Mouse (Mus musculus) layer of hippocampus, adult 8-10 months (tissue): ENCODE measurements around the gene Zfp827. TPM values are rescaled to one million over a fixed set of nuclear protein-coding genes. Genes with fewer than 3 reads are reported as not detected.

ENCODE experiments used
- DNase-seq, 2 experiments: peaks; one replicate each; pipeline ENCODE4 v3.0.0; 2022; ENCODE audit warnings: low spot score in 2 of 2
- total RNA-seq, 4 experiments: library from RNA; stranded (reverse); gene quantifications; 2 replicates each; pipeline ENCODE4 v1.2.4; 2022

Gene Zfp827
- total RNA-seq, 4 experiments from 2014 or later, result 30.4 to 33.4 (median 32.7) TPM

DNA sequence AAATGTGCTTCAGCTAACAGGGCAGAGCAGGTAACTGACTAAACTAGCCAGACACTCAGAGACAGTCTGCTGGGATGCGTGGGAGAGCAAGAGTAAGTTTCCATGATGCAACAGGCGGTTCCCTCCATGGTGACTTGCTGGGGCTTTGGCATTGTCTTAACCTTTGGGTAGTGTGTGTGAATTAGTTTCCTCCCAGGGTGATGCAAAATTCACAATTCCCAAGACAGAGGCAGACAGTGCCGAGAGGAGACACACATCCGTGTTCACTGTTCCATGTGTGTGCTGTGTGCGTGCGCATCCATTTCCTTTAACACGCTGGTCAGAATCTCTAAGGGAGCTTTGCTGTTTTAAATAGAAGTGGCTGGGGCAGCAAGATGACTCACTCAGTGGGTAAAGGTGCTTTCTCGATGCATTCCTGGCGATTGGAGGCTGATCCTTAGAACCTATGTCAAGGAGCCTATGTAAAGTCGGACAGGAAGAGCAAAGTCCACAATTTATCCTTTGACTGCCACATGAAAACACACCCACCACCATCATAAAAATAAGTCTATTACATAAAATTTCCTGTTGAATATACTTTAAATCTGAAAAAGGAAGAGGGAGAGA lies 127.4 kb downstream of the Zfp827 start:
- no peak for DNase-seq

GRCm38 (mm10) chr8:79157366-79157765 lies 129.1 kb downstream of the Zfp827 start:
- no peak for DNase-seq

DNA sequence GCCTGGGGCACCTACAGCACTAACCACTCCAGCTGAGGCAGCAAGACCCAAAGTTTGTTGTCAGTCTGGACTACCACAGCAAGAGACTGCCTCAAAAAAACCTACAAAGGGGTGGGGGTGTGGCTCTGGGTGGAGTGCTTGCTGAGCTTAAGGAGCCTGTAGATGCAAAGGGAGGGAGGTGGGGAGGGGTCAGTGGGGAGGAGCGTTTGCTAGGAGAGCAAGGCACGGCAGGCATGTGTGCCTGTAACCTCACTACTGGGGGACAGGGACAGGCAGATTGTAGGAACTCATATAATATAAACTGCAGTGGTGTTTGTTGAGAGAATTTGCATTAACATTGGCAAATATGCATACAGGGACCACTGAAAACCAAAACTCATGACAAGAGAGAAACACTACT lies 130.1 kb downstream of the Zfp827 start:
- no peak for DNase-seq

DNA sequence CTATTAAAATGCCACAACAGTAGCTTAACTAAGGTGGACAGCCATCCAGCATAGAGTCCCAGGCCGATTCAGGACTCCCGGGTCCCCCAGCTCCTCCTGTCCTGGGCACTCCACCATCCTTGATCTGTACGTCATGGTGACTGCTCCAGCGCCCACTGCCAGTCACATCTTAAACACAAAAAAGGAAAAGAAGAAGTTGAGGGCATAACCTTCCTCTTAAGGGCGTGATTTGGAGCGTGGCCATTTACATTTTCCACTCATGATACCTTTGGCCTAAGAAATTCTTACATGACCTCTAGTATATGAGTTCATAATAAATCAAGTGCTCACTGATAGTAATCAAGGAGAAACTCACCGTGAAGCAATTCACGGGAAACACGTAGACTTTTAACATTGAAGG lies 131.2 kb downstream of the Zfp827 start:
- no peak for DNase-seq

DNA sequence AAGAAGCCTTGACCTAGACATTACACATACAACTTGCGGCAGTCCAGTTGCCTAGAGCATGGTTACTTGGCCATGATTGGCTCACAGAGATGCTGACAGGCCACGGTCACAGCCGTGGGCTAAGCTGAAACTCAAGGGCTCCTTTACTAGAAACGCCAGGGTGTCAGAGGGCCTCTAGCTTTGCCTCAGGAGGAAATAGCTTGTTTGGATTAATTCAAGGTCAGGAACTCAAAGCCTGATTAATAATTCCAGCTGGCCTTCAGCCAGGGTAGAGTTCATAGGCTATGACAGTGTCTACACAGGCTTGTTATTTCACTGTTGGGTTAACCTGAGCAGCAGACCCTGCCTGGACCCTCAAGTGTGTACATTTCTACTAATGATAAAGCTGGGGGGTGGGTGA lies 132.1 kb downstream of the Zfp827 start:
- DNase-seq, result no peak

DNA sequence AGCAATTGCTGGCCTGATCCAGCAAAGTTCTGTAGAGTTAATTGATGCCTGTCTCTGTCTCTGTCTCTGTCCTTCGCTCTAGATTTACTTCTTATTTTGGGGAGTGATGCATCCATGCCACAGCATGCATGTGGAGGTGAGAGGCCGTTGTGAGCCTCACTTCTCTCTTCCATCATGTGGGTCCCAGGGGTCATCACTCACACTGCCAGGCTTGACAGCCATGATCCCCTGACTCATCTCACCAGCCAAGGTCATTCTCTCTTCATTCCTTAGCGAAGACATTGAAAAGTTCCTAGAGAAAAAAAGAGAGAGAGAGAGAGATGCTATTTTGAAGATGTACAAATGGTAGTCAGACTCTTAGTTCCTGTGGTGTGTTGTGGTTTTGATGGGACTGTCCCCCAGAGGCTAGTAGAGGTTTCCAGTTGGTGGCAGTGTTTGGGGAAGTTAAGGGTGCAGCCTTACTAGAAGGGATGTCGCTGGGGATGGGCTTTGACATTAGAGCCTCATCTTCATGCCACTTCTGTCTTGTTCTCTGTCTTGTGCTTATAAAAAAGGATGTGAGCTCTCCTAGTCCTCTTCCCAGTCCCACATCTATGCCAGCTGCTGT lies 133.0 kb downstream of the Zfp827 start:
- no peak for DNase-seq

- peak; percentile 45 to 63 for DNase-seq
These were observed 134.5 kb downstream of the Zfp827 start for GRCm38 (mm10) chr8:79162533-79163308.

GRCm38 (mm10) chr8:79164336-79164735 lies 136.1 kb downstream of the Zfp827 start:
- DNase-seq, result no peak

GRCm38 (mm10) chr8:79165276-79165675 lies 137.0 kb downstream of the Zfp827 start:
- no peak for DNase-seq

- DNase-seq, result no peak
These were observed 145.4 kb downstream of the Zfp827 start for GRCm38 (mm10) chr8:79173606-79174005.

- no peak for DNase-seq
These were observed 147.8 kb downstream of the Zfp827 start for GRCm38 (mm10) chr8:79175991-79176390.

DNA sequence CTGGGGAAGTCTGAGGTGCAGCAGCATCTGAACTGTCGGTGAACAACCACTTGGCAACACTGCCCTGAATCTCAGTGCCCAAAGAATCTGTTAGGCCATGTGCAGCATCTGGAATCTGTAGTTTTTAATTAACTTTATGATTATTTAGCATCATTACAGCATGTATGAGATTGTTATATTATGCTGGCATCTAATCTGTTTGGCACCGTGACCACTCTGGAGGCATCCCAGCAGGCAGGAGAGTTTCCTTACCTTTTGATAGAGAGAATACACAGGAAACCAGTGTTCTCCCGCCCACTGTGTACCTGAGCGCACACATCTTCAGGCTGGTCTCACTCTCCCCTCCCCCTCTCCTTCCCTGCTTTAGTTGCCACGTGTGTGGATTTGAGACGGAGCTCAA lies 151.4 kb downstream of the Zfp827 start:
- DNase-seq, result peak in 1 of 2 experiments; percentile 43

GRCm38 (mm10) chr8:79185488-79185887 lies 157.3 kb downstream of the Zfp827 start:
- DNase-seq, result no peak

- DNase-seq, result no peak
These were observed 161.8 kb downstream of the Zfp827 start for GRCm38 (mm10) chr8:79190071-79190470.

DNA sequence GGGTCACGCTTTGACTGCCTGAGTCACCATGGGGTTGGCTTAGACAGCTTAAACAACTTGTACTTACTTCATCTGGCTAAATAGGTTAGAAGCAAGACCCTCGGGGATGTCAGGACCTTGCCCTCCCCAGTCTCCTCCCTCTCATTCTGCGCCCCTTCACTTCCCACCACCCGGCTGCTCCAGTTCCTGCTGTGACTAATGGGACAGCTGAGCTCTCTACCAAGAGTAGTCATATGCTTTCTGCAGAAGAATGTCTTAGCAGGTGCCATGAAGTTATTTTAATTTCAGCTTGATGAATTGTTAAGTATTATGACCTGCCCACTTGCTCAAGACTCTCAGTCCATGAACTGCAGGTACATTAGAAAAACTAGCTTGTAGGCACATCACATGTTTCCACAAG lies 168.2 kb downstream of the Zfp827 start:
- no peak for DNase-seq

DNA sequence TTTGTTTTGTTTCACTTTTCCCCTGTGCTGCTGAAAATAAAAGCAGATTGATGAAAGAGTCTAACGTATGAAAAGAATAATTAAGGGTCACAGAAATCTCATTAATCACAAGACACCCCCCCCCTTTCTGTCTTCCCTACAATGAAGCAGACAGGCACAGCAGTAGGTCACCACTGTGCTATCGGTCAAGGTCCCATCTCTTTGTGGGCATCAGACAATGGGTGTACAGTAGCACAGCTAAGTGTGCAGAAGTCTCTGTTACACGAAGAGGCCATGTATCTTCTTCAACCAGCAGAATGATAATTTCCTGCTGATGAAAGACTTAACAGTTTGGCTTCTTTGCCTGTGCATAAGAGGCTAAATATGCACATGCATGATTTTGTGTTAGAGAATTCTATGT lies 170.4 kb downstream of the Zfp827 start:
- no peak for DNase-seq

GRCm38 (mm10) chr8:79201446-79202147 lies 173.4 kb downstream of the Zfp827 start:
- DNase-seq, result no peak

- DNase-seq, result no peak
These were observed 178.7 kb downstream of the Zfp827 start for GRCm38 (mm10) chr8:79206895-79207294.

- DNase-seq, result no peak
These were observed 179.9 kb downstream of the Zfp827 start for GRCm38 (mm10) chr8:79208181-79208580.

DNA sequence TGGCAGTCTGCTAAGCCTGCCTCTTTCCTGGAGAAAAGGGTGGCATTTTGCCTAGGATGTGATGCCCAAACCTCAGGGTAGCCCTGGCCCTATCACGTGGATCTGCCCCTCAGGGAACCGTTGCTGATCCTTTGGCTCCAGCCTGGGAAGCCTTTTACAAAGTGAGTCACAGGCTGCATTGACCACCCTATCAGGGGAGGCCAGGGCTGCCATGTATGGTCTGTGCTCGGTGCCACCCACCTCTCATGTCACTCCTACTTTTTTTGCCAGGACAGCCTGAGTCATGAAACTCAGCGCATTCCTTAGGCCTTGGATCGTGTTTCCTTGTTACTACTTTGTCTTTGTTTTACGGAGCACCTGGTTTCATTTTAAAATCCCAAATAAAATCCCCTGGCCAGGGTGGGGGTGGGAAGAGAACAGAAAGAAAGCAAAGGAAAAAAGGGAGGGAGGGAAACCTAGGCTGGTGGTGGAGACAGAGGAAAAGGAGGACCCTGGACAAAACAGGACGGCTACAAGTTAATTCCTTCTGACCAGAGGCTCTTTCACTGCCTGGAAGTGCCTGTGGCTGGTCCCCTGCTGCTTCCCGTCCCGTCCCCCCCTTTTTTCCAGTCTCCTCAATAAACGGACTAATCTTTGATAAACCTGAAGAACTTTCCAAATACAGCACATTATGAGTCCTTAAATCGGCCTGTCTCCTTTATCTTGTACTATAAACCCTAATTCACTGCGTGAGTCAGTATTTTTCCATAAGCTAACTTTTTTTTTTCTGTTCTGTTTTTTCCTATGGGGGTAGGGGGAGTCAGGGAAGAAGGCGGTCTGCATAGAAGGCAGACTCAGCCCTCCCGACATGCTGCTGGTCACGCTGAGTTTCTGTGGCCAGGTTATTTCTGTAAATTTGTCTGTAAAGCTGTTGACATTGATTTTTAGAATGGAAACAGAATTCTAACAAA lies 180.7 kb downstream of the Zfp827 start:
- DNase-seq, result no peak
